Mouse (Mus musculus) liver, embryonic 13.5 days (tissue): ENCODE results near the gene Zfp207. TPM values are rescaled to one million over a fixed set of nuclear protein-coding genes. Genes with fewer than 3 reads are reported as not detected.
"Not testable (repeated sequence)": the region's sequence is repeated elsewhere in the genome, so short reads cannot be mapped to it uniquely, and the experiment has no call there.

ENCODE experiments used
- ATAC-seq: fragments of 200-750 bp; cut with Nextera tagmentation; 2 replicates; pipeline ENCODE4 v1.8.0; 2017; ENCODE audit warnings: low read depth, mild to moderate bottlenecking, moderate number of reproducible peaks, moderate library complexity
- DNase-seq: peaks from one replicate; pipeline ENCODE4 v3.0.0; 2022
- H3K27ac ChIP-seq: fragments of 300-500 bp; sonication (generic); 2 replicates; pipeline ENCODE4 v1.5.1; 2015; ENCODE audit warnings: moderate library complexity, mild to moderate bottlenecking, inconsistent platforms
- H3K27me3 ChIP-seq: fragments of 300-500 bp; sonication (generic); 2 replicates; pipeline ENCODE4 v1.6.1; 2015; ENCODE audit warnings: mild to moderate bottlenecking, inconsistent platforms
- H3K36me3 ChIP-seq: fragments of 300-500 bp; sonication (generic); 2 replicates; pipeline ENCODE4 v1.6.1; 2015; ENCODE audit warnings: mild to moderate bottlenecking, inconsistent platforms
- H3K4me1 ChIP-seq: fragments of 300-500 bp; sonication (generic); replicated peaks from 2 replicates; pipeline ENCODE4 v1.6.1; 2015; ENCODE audit warnings: inconsistent platforms
- H3K4me2 ChIP-seq: fragments of 300-500 bp; sonication (generic); 2 replicates; pipeline ENCODE4 v1.6.1; 2015; ENCODE audit warnings: inconsistent platforms, mild to moderate bottlenecking, moderate library complexity
- H3K4me3 ChIP-seq: fragments of 300-500 bp; sonication (generic); replicated peaks from 2 replicates; pipeline ENCODE4 v1.5.1; 2015; ENCODE audit warnings: mild to moderate bottlenecking, inconsistent platforms
- H3K9ac ChIP-seq: fragments of 300-500 bp; sonication (generic); 2 replicates; pipeline ENCODE4 v1.6.1; 2015; ENCODE audit warnings: mild to moderate bottlenecking, inconsistent platforms
- H3K9me3 ChIP-seq: fragments of 300-500 bp; sonication (generic); replicated peaks from 2 replicates; pipeline ENCODE4 v1.6.1; 2016; ENCODE audit warnings: inconsistent platforms
- WGBS: fragments of 180-500 bp; shearing (Covaris S2); methylation state at CpG from one replicate; pipeline ENCODE4 v1.1.7; 2015; ENCODE audit not compliant: insufficient replicate concordance; 5-methylcytosine and 5-hydroxymethylcytosine counted together
- polyA plus RNA-seq: library from polyadenylated mRNA; unstranded; fragments of >200 nt; fragmentation: Nextera tagmentation; extraction: Ambion mirVana; gene quantifications from 2 replicates; pipeline ENCODE4 v1.2.1, GENCODE M21; 2015

The Zfp207 gene
- polyA plus RNA-seq, 1 experiment from 2014 or later = 102 TPM

GRCm38 (mm10) chr11:80417085-80417484 is 34.0 kb downstream of the Zfp207 start:
- peaks cover 9% of the 10 kb centered on the region; the same call in 1 of the 2 replicates for H3K4me1 ChIP-seq
- H3K36me3 ChIP-seq = peaks cover 14% of the 10 kb centered on the region
- DNase-seq (no peak), ATAC-seq (no peak)
- no peaks in the 10 kb centered on the region for H3K27me3 ChIP-seq
- H3K4me2 ChIP-seq = no peak overlapping the region
- no peak overlapping the region for H3K9ac ChIP-seq
- H3K27ac ChIP-seq = no peak overlapping the region
- H3K4me3 ChIP-seq = no peak overlapping the region
- WGBS = 73% methylated on average over 5 of the region's 5 CpGs
- no peaks in the 10 kb centered on the region for H3K9me3 ChIP-seq

DNA sequence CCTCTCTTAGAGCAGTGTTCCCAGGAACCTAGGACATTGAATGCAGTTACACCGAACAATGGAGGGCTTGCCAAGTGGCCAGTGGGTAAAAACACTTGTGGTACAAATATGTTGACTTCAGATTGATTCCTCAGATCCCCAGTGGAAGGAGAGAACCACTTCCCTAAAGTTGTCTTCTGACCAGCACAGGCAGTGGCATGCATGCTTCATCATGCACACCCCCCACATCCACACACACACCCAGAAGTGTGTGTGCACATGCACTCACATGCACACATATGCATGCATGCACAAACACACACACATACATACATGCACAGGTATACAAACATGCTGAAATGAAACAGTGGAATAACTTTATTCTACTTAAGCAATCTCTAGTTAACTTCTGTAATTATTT is 36.7 kb downstream of the Zfp207 start:
- WGBS = 81% methylated on average over 1 of the region's 1 CpGs
- no peak for ATAC-seq
- H3K9me3 ChIP-seq = no peaks in the 10 kb centered on the region
- H3K4me3 ChIP-seq = no peak overlapping the region
- peaks cover 9% of the 10 kb centered on the region for H3K36me3 ChIP-seq
- no peaks in the 10 kb centered on the region for H3K27me3 ChIP-seq
- H3K9ac ChIP-seq = no peak overlapping the region
- no peak overlapping the region for H3K27ac ChIP-seq
- no peak overlapping the region for H3K4me2 ChIP-seq
- peaks cover 9% of the 10 kb centered on the region; the same call in 1 of the 2 replicates for H3K4me1 ChIP-seq
- DNase-seq = no peak

GRCm38 (mm10) chr11:80420202-80420984 is 37.3 kb downstream of the Zfp207 start:
- ATAC-seq (no peak), DNase-seq (no peak)
- WGBS = 43% methylated on average over 2 of the region's 2 CpGs

DNA sequence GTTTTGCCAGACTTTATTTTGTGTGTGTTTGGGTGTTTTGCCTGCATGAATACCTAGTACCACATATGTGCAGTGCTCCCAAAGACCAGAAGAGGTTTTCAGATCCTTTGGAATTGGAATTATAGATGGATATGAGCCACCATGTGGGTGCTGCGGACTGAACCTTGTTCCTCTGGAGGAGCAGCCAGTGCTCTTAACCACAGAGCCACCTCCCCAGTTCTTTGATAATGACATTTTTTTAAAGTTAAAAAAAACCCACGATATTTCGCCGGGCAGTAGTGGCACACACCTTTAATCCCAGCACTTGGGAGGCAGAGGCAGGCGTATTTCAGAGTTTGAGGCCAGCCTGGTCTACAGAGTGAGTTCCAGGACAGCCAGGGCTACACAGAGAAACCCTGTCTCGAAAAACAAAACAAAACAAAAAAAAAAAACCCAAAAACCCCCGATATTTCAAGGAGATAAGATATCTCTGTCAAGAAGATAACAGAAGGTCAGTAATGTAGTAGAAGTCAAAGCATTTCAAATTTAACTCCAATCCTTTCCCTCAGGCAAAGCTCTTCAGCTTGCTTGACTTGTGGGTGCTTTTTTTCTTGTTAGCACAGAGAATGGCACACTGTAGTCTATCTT is 38.5 kb downstream of the Zfp207 start:
- DNase-seq = no peak
- peaks cover 9% of the 10 kb centered on the region; the same call in 1 of the 2 replicates for H3K4me1 ChIP-seq
- 41% methylated on average over 7 of the region's 7 CpGs for WGBS
- no peak overlapping the region for H3K4me2 ChIP-seq
- no peak overlapping the region for H3K27ac ChIP-seq
- no peak overlapping the region for H3K4me3 ChIP-seq
- peaks cover 6% of the 10 kb centered on the region for H3K36me3 ChIP-seq
- ATAC-seq = no peak
- H3K9ac ChIP-seq = no peak overlapping the region
- H3K27me3 ChIP-seq = no peaks in the 10 kb centered on the region
- H3K9me3 ChIP-seq = no peaks in the 10 kb centered on the region

More at GRCm38 (mm10) chr11:80420202-80420984, 37.3 kb downstream of the Zfp207 start:
- Histone ChIP-seq H3K27me3 (no peaks in the 10 kb centered on the region), H3K4me1 (peaks cover 9% of the 10 kb centered on the region; the same call in 1 of the 2 replicates), H3K4me3 (no peak overlapping the region), H3K4me2 (no peak overlapping the region), H3K27ac (no peak overlapping the region), H3K36me3 (peaks cover 6% of the 10 kb centered on the region), H3K9me3 (no peaks in the 10 kb centered on the region), H3K9ac (no peak overlapping the region)

DNA sequence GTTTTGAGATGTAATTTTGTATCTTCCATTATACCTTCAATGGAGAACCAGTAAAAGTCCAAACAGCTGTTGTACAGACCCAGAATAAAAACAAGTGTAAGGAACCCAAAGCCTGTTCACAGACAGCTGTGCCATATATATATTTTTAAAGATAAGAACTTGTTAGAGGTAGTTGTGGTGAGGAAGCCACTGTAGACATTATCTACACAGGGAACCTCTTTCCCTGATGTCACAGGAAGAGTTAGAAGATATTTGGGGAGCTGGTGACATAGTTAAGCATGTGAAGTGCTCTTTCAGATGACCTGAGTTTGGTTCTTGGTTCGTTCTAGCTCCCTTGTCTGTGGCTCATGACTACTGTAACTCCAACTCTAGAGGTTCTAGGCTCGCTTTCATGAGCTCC is 41.6 kb downstream of the Zfp207 start:
- Histone ChIP-seq H3K4me3 (no peak overlapping the region), H3K4me1 (peaks cover 18% of the 10 kb centered on the region), H3K4me2 (no peak overlapping the region), H3K27ac (no peak overlapping the region), H3K9me3 (no peaks in the 10 kb centered on the region), H3K27me3 (no peaks in the 10 kb centered on the region), H3K9ac (no peak overlapping the region), H3K36me3 (no peaks in the 10 kb centered on the region)
- 49% methylated on average over 2 of the region's 2 CpGs for WGBS
- DNase-seq = no peak
- ATAC-seq = no peak

- H3K27ac ChIP-seq = no peak overlapping the region
- H3K9me3 ChIP-seq = no peaks in the 10 kb centered on the region
- no peak overlapping the region for H3K4me3 ChIP-seq
- 46% methylated on average over 5 of the region's 5 CpGs for WGBS
- H3K27me3 ChIP-seq = no peaks in the 10 kb centered on the region
- DNase-seq (no peak), ATAC-seq (no peak)
- no peaks in the 10 kb centered on the region for H3K36me3 ChIP-seq
- no peak overlapping the region for H3K9ac ChIP-seq
- H3K4me1 ChIP-seq = peaks cover 21% of the 10 kb centered on the region
- H3K4me2 ChIP-seq = no peak overlapping the region
Observed at GRCm38 (mm10) chr11:80425247-80425778, 42.2 kb downstream of the Zfp207 start.

GRCm38 (mm10) chr11:80426029-80426813 is 43.1 kb downstream of the Zfp207 start:
- not testable (repeated sequence) for H3K27me3 ChIP-seq, H3K4me2 ChIP-seq, H3K9ac ChIP-seq, H3K36me3 ChIP-seq, H3K27ac ChIP-seq, DNase-seq, H3K9me3 ChIP-seq, ATAC-seq, H3K4me3 ChIP-seq
- WGBS = 70% methylated on average over 16 of the region's 16 CpGs
- H3K4me1 ChIP-seq = peaks cover 17% of the 10 kb centered on the region

- peak within 1 kb of the TSS; percentile 100 for H3K4me3 ChIP-seq
- under 1% methylated on average over 58 of the region's 58 CpGs for WGBS
Observed at GRCm38 (mm10) chr11:80428381-80429008, 45.4 kb downstream of the Zfp207 start, which contains the start of gene Psmd11. TSS of gene Psmd11 (plus strand) at chr11:80428615.

GRCm38 (mm10) chr11:80429009-80429475 is 46.0 kb downstream of the Zfp207 start:
- DNase-seq = peak; percentile 49
- WGBS = under 1% methylated on average over 37 of the region's 37 CpGs

More at GRCm38 (mm10) chr11:80428381-80429008, 45.4 kb downstream of the Zfp207 start, which contains the start of gene Psmd11:
- peak within 1 kb of the TSS; percentile 92 for H3K27ac ChIP-seq
- H3K9me3 ChIP-seq = no peaks in the 10 kb centered on the region
- H3K36me3 ChIP-seq = peaks cover 19% of the 10 kb centered on the region
- H3K9ac ChIP-seq = peak within 1 kb of the TSS; percentile 99
- peak within 1 kb of the TSS; percentile 76 for H3K4me2 ChIP-seq
- peaks cover 17% of the 10 kb centered on the region for H3K4me1 ChIP-seq
- ATAC-seq (peak; percentile 98), DNase-seq (peak; percentile 94)
- no peaks in the 10 kb centered on the region for H3K27me3 ChIP-seq

DNA sequence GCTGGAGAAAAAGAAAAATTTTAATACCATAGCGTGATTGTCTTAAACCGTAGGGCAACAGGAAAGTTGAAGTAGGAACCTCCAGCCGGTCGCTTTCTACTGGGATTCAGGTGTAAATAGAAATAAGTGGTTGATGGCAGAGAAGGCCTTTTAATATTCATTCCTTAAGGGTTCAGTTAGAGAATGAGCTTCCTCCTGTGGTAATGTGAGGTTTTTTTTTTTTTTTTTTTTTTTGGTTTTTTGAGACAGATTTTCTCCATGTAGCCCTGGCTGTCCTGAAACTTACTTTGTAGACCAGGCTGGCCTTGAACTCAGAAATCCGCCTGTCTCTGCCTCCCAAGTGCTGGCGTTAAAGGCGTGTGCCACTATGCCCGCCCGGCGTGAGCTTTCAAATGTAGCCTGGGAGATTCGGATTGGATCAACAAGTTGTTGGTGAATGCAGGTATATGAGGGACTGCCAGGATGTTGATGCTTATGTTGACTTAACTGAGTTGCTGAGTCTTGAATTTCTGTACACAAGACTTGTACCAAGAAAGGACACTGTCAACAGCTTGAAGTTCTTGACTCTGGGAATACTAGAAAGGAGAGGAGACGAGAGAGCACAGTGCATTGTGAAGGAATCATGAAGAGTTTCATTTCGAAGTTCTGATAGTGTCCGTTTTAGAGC is 46.6 kb downstream of the Zfp207 start:
- H3K4me1 ChIP-seq = peaks cover 17% of the 10 kb centered on the region
- H3K9ac ChIP-seq = peak overlapping the region; percentile 99
- H3K4me2 ChIP-seq = peak overlapping the region; percentile 76
- 41% methylated on average over 14 of the region's 14 CpGs for WGBS
- no peaks in the 10 kb centered on the region for H3K9me3 ChIP-seq
- no peak for ATAC-seq
- no peaks in the 10 kb centered on the region for H3K27me3 ChIP-seq
- H3K27ac ChIP-seq = peak overlapping the region; percentile 92
- peaks cover 27% of the 10 kb centered on the region for H3K36me3 ChIP-seq
- DNase-seq = peak; percentile 9
- H3K4me3 ChIP-seq = peak overlapping the region; percentile 100

More at GRCm38 (mm10) chr11:80429009-80429475, 46.0 kb downstream of the Zfp207 start:
- H3K9me3 ChIP-seq = no peaks in the 10 kb centered on the region
- H3K36me3 ChIP-seq = peaks cover 24% of the 10 kb centered on the region
- no peaks in the 10 kb centered on the region for H3K27me3 ChIP-seq
- H3K4me2 ChIP-seq = peak overlapping the region; percentile 76
- H3K9ac ChIP-seq = peak overlapping the region; percentile 99
- peak overlapping the region; percentile 100 for H3K4me3 ChIP-seq
- peaks cover 17% of the 10 kb centered on the region for H3K4me1 ChIP-seq
- ATAC-seq = peak; percentile 60
- peak overlapping the region; percentile 92 for H3K27ac ChIP-seq
